Mouse (Mus musculus): ENCODE measurements around the gene Fkbp2.

Gene Fkbp2

GRCm38 (mm10) chr19:6987061-6987903 lies 7.0 kb upstream of the Fkbp2 start, which contains the start of gene Vegfb:
Vegfb (minus strand) TSS chr19:6987651.
- no peaks in the 10 kb centered on the region for H3K27me3 ChIP-seq (ENCODE audit: insufficient read depth, low read length)
- peaks cover 83% of the 10 kb centered on the region for H3K4me1 ChIP-seq (replicated peaks; ENCODE audit: low read depth, low read length)
- peak within 1 kb of the TSS; percentile 86 for H3K4me3 ChIP-seq (replicated peaks; ENCODE audit: low read length)
- H3K9me3 ChIP-seq (ENCODE audit: low read length) = no peaks in the 10 kb centered on the region
- TF ChIP-seq POU5F1 (IDR thresholded peaks at IDR 0.05; ENCODE audit: borderline replicate concordance, low read length) = no peak
- TF ChIP-seq NANOG (IDR thresholded peaks at IDR 0.05; ENCODE audit: borderline replicate concordance, low read length) = no peak
- TF ChIP-seq CTCF (conservative IDR thresholded peaks at IDR 0.05; ENCODE audit: low read length) = no peak
- peaks cover 47% of the 10 kb centered on the region for H3K36me3 ChIP-seq (ENCODE audit: insufficient read depth, low read length)

- TF ChIP-seq NANOG (IDR thresholded peaks at IDR 0.05; ENCODE audit: borderline replicate concordance, low read length) (no peak), CTCF (conservative IDR thresholded peaks at IDR 0.05; ENCODE audit: low read length) (no peak), POU5F1 (IDR thresholded peaks at IDR 0.05; ENCODE audit: borderline replicate concordance, low read length) (no peak)
- Histone ChIP-seq H3K9me3 (ENCODE audit: low read length) (no peaks in the 10 kb centered on the region), H3K4me1 (replicated peaks; ENCODE audit: low read depth, low read length) (peaks cover 82% of the 10 kb centered on the region), H3K36me3 (ENCODE audit: insufficient read depth, low read length) (peaks cover 57% of the 10 kb centered on the region), H3K27me3 (ENCODE audit: insufficient read depth, low read length) (no peaks in the 10 kb centered on the region), H3K4me3 (replicated peaks; ENCODE audit: low read length) (peak overlapping the region; percentile 86)
These were observed 5.8 kb upstream of the Fkbp2 start for GRCm38 (mm10) chr19:6985951-6986708.

DNA sequence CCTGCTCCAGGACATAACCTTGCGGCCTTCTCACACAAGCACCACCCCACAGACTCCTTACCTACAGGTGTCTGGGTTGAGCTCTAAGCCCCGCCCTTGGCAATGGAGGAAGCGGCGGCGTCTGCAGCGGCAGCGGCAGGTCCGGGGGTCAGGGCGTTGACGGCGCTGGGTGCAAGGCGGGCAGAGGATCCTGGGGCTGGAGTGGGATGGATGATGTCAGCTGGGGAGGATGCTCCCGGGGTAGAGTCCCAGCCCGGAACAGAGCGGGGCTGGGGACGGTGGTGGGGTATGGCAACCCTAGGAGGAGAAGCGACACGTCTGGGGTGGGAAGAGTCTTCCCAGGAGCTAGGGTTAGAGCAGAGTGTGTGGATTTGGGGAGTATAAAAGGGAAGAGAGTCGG lies 5.0 kb upstream of the Fkbp2 start:
- Histone ChIP-seq H3K4me1 (replicated peaks; ENCODE audit: low read depth, low read length) (peaks cover 77% of the 10 kb centered on the region), H3K9me3 (ENCODE audit: low read length) (no peaks in the 10 kb centered on the region), H3K36me3 (ENCODE audit: insufficient read depth, low read length) (peaks cover 57% of the 10 kb centered on the region), H3K27me3 (ENCODE audit: insufficient read depth, low read length) (no peaks in the 10 kb centered on the region), H3K4me3 (replicated peaks; ENCODE audit: low read length) (peak overlapping the region; percentile 86)
- TF ChIP-seq POU5F1 (IDR thresholded peaks at IDR 0.05; ENCODE audit: borderline replicate concordance, low read length) (no peak), CTCF (conservative IDR thresholded peaks at IDR 0.05; ENCODE audit: low read length) (no peak), NANOG (IDR thresholded peaks at IDR 0.05; ENCODE audit: borderline replicate concordance, low read length) (no peak)

GRCm38 (mm10) chr19:6983621-6984020 lies 3.3 kb upstream of the Fkbp2 start:
- H3K4me1 ChIP-seq (replicated peaks; ENCODE audit: low read depth, low read length) = peaks cover 72% of the 10 kb centered on the region
- no peaks in the 10 kb centered on the region for H3K9me3 ChIP-seq (ENCODE audit: low read length)
- no peaks in the 10 kb centered on the region for H3K27me3 ChIP-seq (ENCODE audit: insufficient read depth, low read length)
- TF ChIP-seq NANOG (IDR thresholded peaks at IDR 0.05; ENCODE audit: borderline replicate concordance, low read length) = no peak
- no peak for TF ChIP-seq CTCF (conservative IDR thresholded peaks at IDR 0.05; ENCODE audit: low read length)
- no peak for TF ChIP-seq POU5F1 (IDR thresholded peaks at IDR 0.05; ENCODE audit: borderline replicate concordance, low read length)
- H3K36me3 ChIP-seq (ENCODE audit: insufficient read depth, low read length) = peaks cover 54% of the 10 kb centered on the region
- no peak overlapping the region for H3K4me3 ChIP-seq (replicated peaks; ENCODE audit: low read length)

GRCm38 (mm10) chr19:6981465-6981864 lies 1.2 kb upstream of the Fkbp2 start:
- Histone ChIP-seq H3K9me3 (ENCODE audit: low read length) (no peaks in the 10 kb centered on the region), H3K36me3 (ENCODE audit: insufficient read depth, low read length) (peaks cover 74% of the 10 kb centered on the region), H3K4me3 (replicated peaks; ENCODE audit: low read length) (peak overlapping the region; percentile 91), H3K27me3 (ENCODE audit: insufficient read depth, low read length) (no peaks in the 10 kb centered on the region), H3K4me1 (replicated peaks; ENCODE audit: low read depth, low read length) (peaks cover 78% of the 10 kb centered on the region)
- TF ChIP-seq POU5F1 (IDR thresholded peaks at IDR 0.05; ENCODE audit: borderline replicate concordance, low read length) (no peak), CTCF (conservative IDR thresholded peaks at IDR 0.05; ENCODE audit: low read length) (no peak), NANOG (IDR thresholded peaks at IDR 0.05; ENCODE audit: borderline replicate concordance, low read length) (no peak)

DNA sequence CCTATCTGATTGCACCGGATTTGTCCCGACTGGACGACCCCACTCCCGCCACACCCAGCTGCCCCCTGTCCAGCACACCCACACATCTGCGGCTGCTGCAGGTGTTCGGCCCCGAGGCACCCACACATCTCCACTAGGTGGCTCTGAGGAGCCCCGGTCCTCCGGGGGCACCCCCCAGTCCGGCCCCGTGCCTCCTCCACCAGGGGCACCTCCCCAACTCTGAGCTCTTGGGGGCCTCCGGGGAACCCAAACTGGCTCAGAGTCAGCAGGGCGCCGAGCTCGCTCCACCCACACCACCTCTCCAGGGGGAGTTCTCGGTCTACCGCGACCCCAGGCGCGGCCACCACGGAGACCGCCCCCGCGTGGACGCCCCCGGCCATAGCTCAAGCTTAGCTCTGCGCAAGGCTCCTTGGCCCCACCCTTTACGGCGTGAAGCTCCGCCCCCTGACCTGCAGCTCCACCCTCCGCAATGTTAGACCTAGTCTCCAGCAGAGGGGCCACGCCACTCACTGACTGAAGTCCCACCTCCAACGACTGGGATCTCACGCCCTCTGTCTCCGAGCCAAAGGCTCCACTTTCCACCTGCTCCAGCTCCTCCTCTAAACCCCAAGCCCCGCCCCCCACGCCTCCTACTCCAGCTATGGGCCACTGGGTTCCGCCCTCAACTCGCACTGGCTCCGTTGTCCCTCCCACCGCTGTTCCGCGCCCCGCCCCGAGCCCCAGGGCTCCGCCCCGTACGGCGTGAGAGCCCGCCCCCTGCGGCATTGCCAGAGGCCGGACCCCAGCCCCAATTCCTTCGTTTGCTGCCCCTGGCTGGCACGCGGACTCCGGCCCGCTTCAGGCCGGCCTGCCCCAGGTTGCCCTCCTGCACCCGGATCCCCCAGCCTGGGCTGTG lies 568 bp downstream of the Fkbp2 start:
- H3K4me1 ChIP-seq (replicated peaks; ENCODE audit: low read depth, low read length) = peaks cover 69% of the 10 kb centered on the region
- TF ChIP-seq POU5F1 (IDR thresholded peaks at IDR 0.05; ENCODE audit: borderline replicate concordance, low read length) (no peak), CTCF (conservative IDR thresholded peaks at IDR 0.05; ENCODE audit: low read length) (peak; percentile 29; the same call in 1 of the 2 replicates), NANOG (IDR thresholded peaks at IDR 0.05; ENCODE audit: borderline replicate concordance, low read length) (no peak)
- peak overlapping the region; percentile 91 for H3K4me3 ChIP-seq (replicated peaks; ENCODE audit: low read length)
- no peaks in the 10 kb centered on the region for H3K9me3 ChIP-seq (ENCODE audit: low read length)
- peaks cover 64% of the 10 kb centered on the region for H3K36me3 ChIP-seq (ENCODE audit: insufficient read depth, low read length)
- H3K27me3 ChIP-seq (ENCODE audit: insufficient read depth, low read length) = no peaks in the 10 kb centered on the region

DNA sequence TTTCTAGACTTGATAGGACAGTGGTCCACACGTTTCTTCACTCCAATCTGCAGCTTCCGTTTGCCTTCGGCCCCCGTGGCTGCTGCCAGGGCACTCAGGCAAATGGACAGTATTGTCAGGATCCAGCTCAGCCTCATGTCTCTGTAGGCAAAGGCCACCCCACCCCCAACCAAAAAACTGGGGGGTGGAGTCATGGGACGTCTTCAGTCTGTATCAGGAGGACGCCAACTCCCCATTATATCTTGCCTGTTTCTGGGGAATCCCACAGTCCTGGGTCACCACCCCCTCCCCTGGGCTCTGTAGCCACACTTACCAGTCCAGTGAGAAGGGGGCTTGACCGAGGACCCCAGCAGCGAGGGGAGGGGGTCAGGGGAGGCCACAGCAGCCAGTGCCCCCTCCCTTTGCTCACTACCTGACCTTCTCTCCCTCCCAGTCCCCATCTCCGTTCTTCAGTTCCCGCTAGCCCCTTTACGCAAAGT lies 1.3 kb downstream of the Fkbp2 start:
- peaks cover 64% of the 10 kb centered on the region for H3K4me1 ChIP-seq (replicated peaks; ENCODE audit: low read depth, low read length)
- TF ChIP-seq POU5F1 (IDR thresholded peaks at IDR 0.05; ENCODE audit: borderline replicate concordance, low read length) = no peak
- no peak for TF ChIP-seq NANOG (IDR thresholded peaks at IDR 0.05; ENCODE audit: borderline replicate concordance, low read length)
- TF ChIP-seq CTCF (conservative IDR thresholded peaks at IDR 0.05; ENCODE audit: low read length) = no peak
- H3K9me3 ChIP-seq (ENCODE audit: low read length) = no peaks in the 10 kb centered on the region
- H3K36me3 ChIP-seq (ENCODE audit: insufficient read depth, low read length) = peaks cover 58% of the 10 kb centered on the region
- H3K4me3 ChIP-seq (replicated peaks; ENCODE audit: low read length) = peak overlapping the region; percentile 91
- H3K27me3 ChIP-seq (ENCODE audit: insufficient read depth, low read length) = no peaks in the 10 kb centered on the region
